Comparison of ENCODE assay signal across 23 mouse cellular contexts in genomic region chr16:63881190-63881589, GRCm38 (mm10). TPM values are rescaled to one million over a fixed set of nuclear protein-coding genes. Genes with fewer than 3 reads are reported as not detected.
DNase-seq lines count a peak whose midpoint lies in the region; ATAC-seq and TF ChIP-seq lines count a peak whose summit lies in the region.
"Had no signal": no experiment of that assay in that cellular context is flagged by ENCODE, and none has a peak within 500 bp of the region (broad histone marks: within the 10 kb centered on the region; RNA-seq: fewer than 3 reads in every experiment).

No protein-coding gene starts in this region.

- peak overlapping the region; percentile 18 for H3K4me2 ChIP-seq in myocyte (ENCODE audit: low read depth)
- H3K4me2 ChIP-seq in intestine, embryonic 15.5 days (replicated peaks) = no peak overlapping the region

- H3K9ac ChIP-seq in intestine, embryonic 15.5 days = no peak overlapping the region

- 83% methylated on average over 1 of the region's 1 CpGs for WGBS in intestine, embryonic 15.5 days

- H3K9me3 ChIP-seq in intestine, embryonic 15.5 days = no peaks in the 10 kb centered on the region
- H3K9me3 ChIP-seq: G1E had no signal

- no peak overlapping the region for H3K4me3 ChIP-seq in myocyte
- no peak overlapping the region for H3K4me3 ChIP-seq in intestine, embryonic 15.5 days (replicated peaks)

- no peaks in the 10 kb centered on the region for H3K4me1 ChIP-seq in intestine, embryonic 15.5 days (replicated peaks)

- H3ac ChIP-seq in myocyte (ENCODE audit: control insufficient read depth, insufficient read length) = no peak overlapping the region

- no peak for TF ChIP-seq POLR2A in myocyte (IDR thresholded peaks at IDR 0.05; ENCODE audit: insufficient read length, low read depth)

- no peak for DNase-seq in right cerebral cortex, postnatal 36 days (ENCODE audit: low spot score in 2 of 2)
- DNase-seq in heart, adult 18-20 months = no peak
- no peak for DNase-seq in natural killer cell, adult 2 months (ENCODE audit: low spot score in 2 of 2)
- DNase-seq: adrenal gland, adult 2 months; adrenal gland, adult 8-10 months; adrenal gland, postnatal 10 days; adrenal gland, postnatal 14 days; adrenal gland, postnatal 25 days; adrenal gland, postnatal 36 days; B cell, adult 2 months; cerebellum, adult 11 months; cerebellum, adult 11-12 months had no signal

- H3K79me2 ChIP-seq in myocyte (ENCODE audit: control insufficient read depth, insufficient read depth) = no peaks in the 10 kb centered on the region

- peak; percentile 60 for ATAC-seq in common myeloid progenitor, adult 5-6 weeks (replicated peaks; ENCODE audit: low read depth, poor library complexity, severe bottlenecking)
- peak; percentile 48 to 75 for ATAC-seq in hematopoietic stem cell, adult 5-6 weeks (replicated peaks in 1 of 2; ENCODE audit: insufficient read depth in 1 of 2, low FRiP score in 2 of 2, low TSS enrichment in 1 of 2, low read depth in 1 of 2, poor library complexity in 2 of 2, severe bottlenecking in 2 of 2)
- ATAC-seq in megakaryocyte progenitor cell, adult 5-6 weeks (replicated peaks; ENCODE audit: poor library complexity) = peak; percentile 29; the same call in 1 of the 2 replicates
- ATAC-seq in intestine, embryonic 15.5 days = no peak
- ATAC-seq: activated CD4-positive, CD25-positive, alpha-beta regulatory T cell, adult 4 months; CD4-positive, CD25-positive, alpha-beta regulatory T cell, adult 4 months; Patski had no signal

- H3K27me3 ChIP-seq in myocyte (ENCODE audit: control insufficient read depth, insufficient read depth, insufficient read length) = no peaks in the 10 kb centered on the region
- no peaks in the 10 kb centered on the region for H3K27me3 ChIP-seq in intestine, embryonic 15.5 days (replicated peaks)
- H3K27me3 ChIP-seq: CH12.LX had no signal

- no peaks in the 10 kb centered on the region for H3K36me3 ChIP-seq in myocyte (ENCODE audit: control insufficient read depth, insufficient read depth)
- H3K36me3 ChIP-seq in intestine, embryonic 15.5 days = no peaks in the 10 kb centered on the region
- H3K36me3 ChIP-seq: G1E had no signal

- H3K27ac ChIP-seq in intestine, embryonic 15.5 days = no peak overlapping the region

TF ChIP-seq in myocyte, 11 proteins besides CTCF, POLR2A, EP300 and RAD21:
- TF ChIP-seq MAX (IDR thresholded peaks at IDR 0.05; ENCODE audit: low read depth) (no peak), TCF3 (IDR thresholded peaks at IDR 0.05; ENCODE audit: insufficient read length, low read depth) (no peak), MYOG (IDR thresholded peaks at IDR 0.05; ENCODE audit: control insufficient read depth in 1 of 3, insufficient read depth in 1 of 3, insufficient read length in 2 of 3, low read depth in 2 of 3) (no peak), USF1 (IDR thresholded peaks at IDR 0.05; ENCODE audit: low read depth) (no peak), POLR2AphosphoS2 (IDR thresholded peaks at IDR 0.05; ENCODE audit: insufficient read length, low read depth) (no peak), CEBPB (IDR thresholded peaks at IDR 0.05; ENCODE audit: insufficient read depth, poor library complexity, severe bottlenecking) (no peak), REST (IDR thresholded peaks at IDR 0.05; ENCODE audit: insufficient read depth, insufficient read length) (no peak), E2F4 (IDR thresholded peaks at IDR 0.05; ENCODE audit: insufficient read depth) (no peak), TCF12 (IDR thresholded peaks at IDR 0.05; ENCODE audit: insufficient read depth, poor library complexity, severe bottlenecking) (no peak), MYOD1 (IDR thresholded peaks at IDR 0.05; ENCODE audit: control insufficient read depth in 1 of 3, insufficient read length in 2 of 3, low read depth in 2 of 3) (no peak), SRF (IDR thresholded peaks at IDR 0.05; ENCODE audit: control insufficient read depth, insufficient read length, low read depth) (no peak)

RNA-seq across cellular contexts. Expression of gene Epha3, which starts 17.2 kb away (rescaled TPM):
- total RNA-seq in common myeloid progenitor, adult 5-6 weeks (2017) = not detected in 2 replicates
- not detected in 2 replicates for total RNA-seq in hematopoietic stem cell, adult 5-6 weeks (2017)
- total RNA-seq in megakaryocyte progenitor cell, adult 5-6 weeks (2015) = not detected in 2 replicates
- not detected in 2 replicates for total RNA-seq in megakaryocyte progenitor cell, adult 5-6 weeks (2017)
- polyA plus RNA-seq in myocyte (2012; fragmentation: generic; extraction: Trizol) = 1.3 TPM
- 1 to 10 TPM in 1 of 2 experiments, under 1 TPM in 1; 0.37 to 1.3 TPM for total RNA-seq in heart, adult 18-20 months (2021)
- polyA plus RNA-seq in intestine, embryonic 15.5 days (2015; fragmentation: Nextera tagmentation; extraction: Ambion mirVana) = 9.2 and 11.0 TPM in 2 replicates
- total RNA-seq: CH12.LX, MEL had no signal
- polyA plus RNA-seq: G1E, Patski had no signal
